Mouse (Mus musculus): ENCODE results near the gene Bmp6. TPM values are rescaled to one million over a fixed set of nuclear protein-coding genes. Genes with fewer than 3 reads are reported as not detected.

Gene Bmp6
- total and polyA plus RNA-seq, 3 experiments: 0.05 TPM; not detected in 2

GRCm38 (mm10) chr13:38515431-38515830, 170.5 kb downstream of the Bmp6 start:
- no peak for TF ChIP-seq TAL1 (conservative IDR thresholded peaks at IDR 0.05; ENCODE audit: low read depth, low read length)
- no peak for TF ChIP-seq GATA2 (IDR thresholded peaks at IDR 0.05; ENCODE audit: borderline replicate concordance, low read depth, low read length)
- TF ChIP-seq GATA1 (IDR thresholded peaks at IDR 0.05; ENCODE audit: borderline replicate concordance, low read length): no peak
- no peak for TF ChIP-seq CTCF (IDR thresholded peaks at IDR 0.05; ENCODE audit: low read depth, low read length)
- TF ChIP-seq POLR2AphosphoS5 (IDR thresholded peaks at IDR 0.05; ENCODE audit: insufficient replicate concordance, low read depth, low read length): no peak
- Histone ChIP-seq H3K36me3 (replicated peaks) (peaks cover 95% of the 10 kb centered on the region), H3K4me1 (ENCODE audit: insufficient read depth, low read depth, low read length) (peaks cover 3% of the 10 kb centered on the region; the same call in 1 of the 2 replicates), H3K9me3 (replicated peaks) (no peaks in the 10 kb centered on the region), H3K4me3 (ENCODE audit: low read depth, low read length) (no peak overlapping the region), H3K27me3 (ENCODE audit: insufficient read depth, low read length) (no peaks in the 10 kb centered on the region)
- ATAC-seq (ENCODE audit: extremely low read depth, insufficient number of reproducible peaks, low FRiP score, poor library complexity, severe bottlenecking) (no peak), DNase-seq (ENCODE audit: low spot score) (no peak)

- ATAC-seq (ENCODE audit: extremely low read depth, insufficient number of reproducible peaks, low FRiP score, poor library complexity, severe bottlenecking): no peak
- Histone ChIP-seq H3K4me3 (ENCODE audit: low read depth, low read length) (no peak overlapping the region), H3K36me3 (replicated peaks) (peaks cover 95% of the 10 kb centered on the region), H3K4me1 (ENCODE audit: insufficient read depth, low read depth, low read length) (peaks cover 3% of the 10 kb centered on the region; the same call in 1 of the 2 replicates), H3K9me3 (replicated peaks) (no peaks in the 10 kb centered on the region), H3K27me3 (ENCODE audit: insufficient read depth, low read length) (no peaks in the 10 kb centered on the region)
- DNase-seq (ENCODE audit: low spot score): no peak
- no peak for TF ChIP-seq GATA2 (IDR thresholded peaks at IDR 0.05; ENCODE audit: borderline replicate concordance, low read depth, low read length)
- no peak for TF ChIP-seq GATA1 (IDR thresholded peaks at IDR 0.05; ENCODE audit: borderline replicate concordance, low read length)
- no peak for TF ChIP-seq CTCF (IDR thresholded peaks at IDR 0.05; ENCODE audit: low read depth, low read length)
- no peak for TF ChIP-seq TAL1 (conservative IDR thresholded peaks at IDR 0.05; ENCODE audit: low read depth, low read length)
- TF ChIP-seq POLR2AphosphoS5 (IDR thresholded peaks at IDR 0.05; ENCODE audit: insufficient replicate concordance, low read depth, low read length): no peak
Observed at GRCm38 (mm10) chr13:38515845-38516244, 170.9 kb downstream of the Bmp6 start.

GRCm38 (mm10) chr13:38516582-38516981, 171.7 kb downstream of the Bmp6 start:
- H3K27me3 ChIP-seq (ENCODE audit: insufficient read depth, low read length): no peaks in the 10 kb centered on the region
- DNase-seq (ENCODE audit: low spot score) (no peak), ATAC-seq (ENCODE audit: extremely low read depth, insufficient number of reproducible peaks, low FRiP score, poor library complexity, severe bottlenecking) (no peak)
- TF ChIP-seq GATA1 (IDR thresholded peaks at IDR 0.05; ENCODE audit: borderline replicate concordance, low read length) (no peak), TAL1 (conservative IDR thresholded peaks at IDR 0.05; ENCODE audit: low read depth, low read length) (no peak), GATA2 (IDR thresholded peaks at IDR 0.05; ENCODE audit: borderline replicate concordance, low read depth, low read length) (no peak), POLR2AphosphoS5 (IDR thresholded peaks at IDR 0.05; ENCODE audit: insufficient replicate concordance, low read depth, low read length) (no peak), CTCF (IDR thresholded peaks at IDR 0.05; ENCODE audit: low read depth, low read length) (no peak)
- H3K4me3 ChIP-seq (ENCODE audit: low read depth, low read length): no peak overlapping the region
- peaks cover 99% of the 10 kb centered on the region for H3K36me3 ChIP-seq (replicated peaks)
- peaks cover 3% of the 10 kb centered on the region; the same call in 1 of the 2 replicates for H3K4me1 ChIP-seq (ENCODE audit: insufficient read depth, low read depth, low read length)
- H3K9me3 ChIP-seq (replicated peaks): no peaks in the 10 kb centered on the region

- Histone ChIP-seq H3K4me3 (ENCODE audit: low read depth, low read length) (no peak overlapping the region), H3K36me3 (replicated peaks) (peaks cover 99% of the 10 kb centered on the region), H3K4me1 (ENCODE audit: insufficient read depth, low read depth, low read length) (peaks cover 4% of the 10 kb centered on the region), H3K9me3 (replicated peaks) (no peaks in the 10 kb centered on the region), H3K27me3 (ENCODE audit: insufficient read depth, low read length) (no peaks in the 10 kb centered on the region)
- DNase-seq (ENCODE audit: low spot score) (no peak), ATAC-seq (ENCODE audit: extremely low read depth, insufficient number of reproducible peaks, low FRiP score, poor library complexity, severe bottlenecking) (no peak)
- TF ChIP-seq GATA1 (IDR thresholded peaks at IDR 0.05; ENCODE audit: borderline replicate concordance, low read length): no peak
- no peak for TF ChIP-seq GATA2 (IDR thresholded peaks at IDR 0.05; ENCODE audit: borderline replicate concordance, low read depth, low read length)
Observed at GRCm38 (mm10) chr13:38520299-38520698, 175.4 kb downstream of the Bmp6 start.

- no peaks in the 10 kb centered on the region for H3K9me3 ChIP-seq (replicated peaks)
- TF ChIP-seq CTCF (IDR thresholded peaks at IDR 0.05; ENCODE audit: low read depth, low read length): no peak
- TF ChIP-seq TAL1 (conservative IDR thresholded peaks at IDR 0.05; ENCODE audit: low read depth, low read length): no peak
- no peak for TF ChIP-seq POLR2AphosphoS5 (IDR thresholded peaks at IDR 0.05; ENCODE audit: insufficient replicate concordance, low read depth, low read length)
- no peak for TF ChIP-seq GATA2 (IDR thresholded peaks at IDR 0.05; ENCODE audit: borderline replicate concordance, low read depth, low read length)
- TF ChIP-seq GATA1 (IDR thresholded peaks at IDR 0.05; ENCODE audit: borderline replicate concordance, low read length): no peak
- no peak overlapping the region for H3K4me3 ChIP-seq (ENCODE audit: low read depth, low read length)
- peaks cover 15% of the 10 kb centered on the region for H3K4me1 ChIP-seq (ENCODE audit: insufficient read depth, low read depth, low read length)
- ATAC-seq (ENCODE audit: extremely low read depth, insufficient number of reproducible peaks, low FRiP score, poor library complexity, severe bottlenecking) (no peak), DNase-seq (ENCODE audit: low spot score) (no peak)
- no peaks in the 10 kb centered on the region for H3K27me3 ChIP-seq (ENCODE audit: insufficient read depth, low read length)
- H3K36me3 ChIP-seq (replicated peaks): peaks cover 89% of the 10 kb centered on the region
Observed at GRCm38 (mm10) chr13:38522056-38522654, 177.2 kb downstream of the Bmp6 start.

- no peaks in the 10 kb centered on the region for H3K27me3 ChIP-seq (ENCODE audit: insufficient read depth, low read length)
- ATAC-seq (ENCODE audit: extremely low read depth, insufficient number of reproducible peaks, low FRiP score, poor library complexity, severe bottlenecking) (no peak), DNase-seq (ENCODE audit: low spot score) (no peak)
- H3K4me3 ChIP-seq (ENCODE audit: low read depth, low read length): no peak overlapping the region
- H3K4me1 ChIP-seq (ENCODE audit: insufficient read depth, low read depth, low read length): peaks cover 21% of the 10 kb centered on the region
- H3K9me3 ChIP-seq (replicated peaks): no peaks in the 10 kb centered on the region
- TF ChIP-seq TAL1 (conservative IDR thresholded peaks at IDR 0.05; ENCODE audit: low read depth, low read length): no peak
- TF ChIP-seq GATA1 (IDR thresholded peaks at IDR 0.05; ENCODE audit: borderline replicate concordance, low read length): no peak
- TF ChIP-seq CTCF (IDR thresholded peaks at IDR 0.05; ENCODE audit: low read depth, low read length): no peak
- no peak for TF ChIP-seq GATA2 (IDR thresholded peaks at IDR 0.05; ENCODE audit: borderline replicate concordance, low read depth, low read length)
- peaks cover 78% of the 10 kb centered on the region for H3K36me3 ChIP-seq (replicated peaks)
Observed at GRCm38 (mm10) chr13:38523231-38523630, 178.3 kb downstream of the Bmp6 start.

All from G1E (cell line).